Mouse (Mus musculus) midbrain, embryonic 13.5 days (tissue): ENCODE measurements around the gene Gm9844. TPM values are rescaled to one million over a fixed set of nuclear protein-coding genes. Genes with fewer than 3 reads are reported as not detected.
"Not testable (repeated sequence)": the region's sequence is repeated elsewhere in the genome, so short reads cannot be mapped to it uniquely, and the experiment has no call there.

Experiments
- ATAC-seq: fragments of 200-750 bp; cut with Nextera tagmentation; 2 replicates; pipeline ENCODE4 v1.8.0; 2017; ENCODE audit warnings: mild to moderate bottlenecking, moderate TSS enrichment, moderate library complexity
- H3K27ac ChIP-seq: fragments of 300-500 bp; sonication (generic); 2 replicates; pipeline ENCODE4 v1.5.1; 2015; ENCODE audit warnings: inconsistent platforms, mild to moderate bottlenecking, moderate library complexity
- H3K27me3 ChIP-seq: fragments of 300-500 bp; sonication (generic); 2 replicates; pipeline ENCODE4 v1.6.1; 2015; ENCODE audit warnings: mild to moderate bottlenecking, inconsistent platforms
- H3K36me3 ChIP-seq: fragments of 300-500 bp; sonication (generic); 2 replicates; pipeline ENCODE4 v1.6.1; 2015; ENCODE audit warnings: mild to moderate bottlenecking, inconsistent platforms
- H3K4me1 ChIP-seq: fragments of 300-500 bp; sonication (generic); replicated peaks from 2 replicates; pipeline ENCODE4 v1.6.1; 2015; ENCODE audit warnings: inconsistent platforms
- H3K4me2 ChIP-seq: fragments of 300-500 bp; sonication (generic); replicated peaks from 2 replicates; pipeline ENCODE4 v1.6.1; 2015; ENCODE audit warnings: moderate library complexity, mild to moderate bottlenecking, inconsistent platforms
- H3K4me3 ChIP-seq: fragments of 300-500 bp; sonication (generic); replicated peaks from 2 replicates; pipeline ENCODE4 v1.5.1; 2015; ENCODE audit warnings: mild to moderate bottlenecking, inconsistent platforms
- H3K9ac ChIP-seq: fragments of 300-500 bp; sonication (generic); replicated peaks from 2 replicates; pipeline ENCODE4 v1.6.1; 2015; ENCODE audit warnings: mild to moderate bottlenecking, inconsistent platforms
- H3K9me3 ChIP-seq: fragments of 300-500 bp; sonication (generic); 2 replicates; pipeline ENCODE4 v1.6.1; 2016; ENCODE audit warnings: mild to moderate bottlenecking, inconsistent platforms
- WGBS: fragments of 180-500 bp; shearing (Covaris S2); methylation state at CpG from one replicate; pipeline ENCODE4 v1.1.7; 2015; 5-methylcytosine and 5-hydroxymethylcytosine counted together
- polyA plus RNA-seq: library from polyadenylated mRNA; unstranded; fragments of >200 nt; fragmentation: Nextera tagmentation; extraction: Ambion mirVana; gene quantifications from 2 replicates; pipeline ENCODE4 v1.2.1, GENCODE M21; 2015

Gm9844 gene
- polyA plus RNA-seq, 1 experiment from 2014 or later: 28.4 TPM

- H3K4me3 ChIP-seq: no peak overlapping the region
- no peak overlapping the region for H3K9ac ChIP-seq
- H3K36me3 ChIP-seq: peaks cover 45% of the 10 kb centered on the region
- 76% methylated on average over 3 of the region's 3 CpGs for WGBS
- H3K9me3 ChIP-seq: no peaks in the 10 kb centered on the region
- no peak for ATAC-seq
- H3K27ac ChIP-seq: no peak overlapping the region
- H3K4me2 ChIP-seq: no peak overlapping the region
- H3K4me1 ChIP-seq: peaks cover 15% of the 10 kb centered on the region
- no peaks in the 10 kb centered on the region for H3K27me3 ChIP-seq
These were observed 29.5 kb downstream of the Gm9844 start for GRCm38 (mm10) chr7:24891241-24892124.

DNA sequence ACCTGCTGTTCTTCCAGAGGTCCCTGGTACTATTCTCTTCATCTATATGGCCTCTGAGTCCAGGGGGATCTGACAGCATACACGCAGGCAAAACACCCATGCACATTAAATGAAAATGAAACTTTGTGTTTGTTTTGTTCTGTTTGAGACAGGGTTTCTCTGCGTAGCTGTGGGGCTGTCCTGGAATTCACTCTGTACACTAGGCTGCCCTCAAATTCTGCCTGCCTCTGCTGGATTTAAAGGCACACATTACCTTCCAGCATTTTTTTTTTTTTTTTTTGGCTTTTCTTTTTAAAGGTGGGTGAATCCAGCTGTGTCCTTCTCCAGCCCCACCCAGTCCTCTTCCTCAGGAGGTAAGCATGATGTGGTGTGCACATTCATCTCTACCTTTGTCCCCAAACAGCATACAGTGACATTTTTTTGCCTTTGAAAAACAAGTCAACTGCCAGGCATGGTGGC lies 30.1 kb downstream of the Gm9844 start:
- Histone ChIP-seq H3K9ac (no peak overlapping the region), H3K4me1 (peaks cover 8% of the 10 kb centered on the region), H3K4me3 (no peak overlapping the region), H3K9me3 (no peaks in the 10 kb centered on the region), H3K27me3 (no peaks in the 10 kb centered on the region), H3K4me2 (no peak overlapping the region), H3K36me3 (peaks cover 38% of the 10 kb centered on the region), H3K27ac (no peak overlapping the region)
- 71% methylated on average over 2 of the region's 2 CpGs for WGBS
- ATAC-seq: no peak

GRCm38 (mm10) chr7:24895749-24896148 lies 33.7 kb downstream of the Gm9844 start:
- H3K9me3 ChIP-seq, H3K27me3 ChIP-seq, H3K4me3 ChIP-seq, H3K36me3 ChIP-seq, H3K9ac ChIP-seq, H3K4me2 ChIP-seq, H3K4me1 ChIP-seq, ATAC-seq, H3K27ac ChIP-seq: not testable (repeated sequence)
- 94% methylated on average over 2 of the region's 2 CpGs for WGBS

GRCm38 (mm10) chr7:24896269-24896668 lies 34.3 kb downstream of the Gm9844 start:
- no peak overlapping the region for H3K4me3 ChIP-seq
- no peak overlapping the region for H3K4me2 ChIP-seq
- H3K9me3 ChIP-seq: no peaks in the 10 kb centered on the region
- no peaks in the 10 kb centered on the region for H3K4me1 ChIP-seq
- 79% methylated on average over 8 of the region's 8 CpGs for WGBS
- H3K9ac ChIP-seq: no peak overlapping the region
- H3K27me3 ChIP-seq: no peaks in the 10 kb centered on the region
- no peak overlapping the region for H3K27ac ChIP-seq
- peaks cover 2% of the 10 kb centered on the region; the same call in 1 of the 2 replicates for H3K36me3 ChIP-seq
- ATAC-seq: no peak

GRCm38 (mm10) chr7:24897224-24897623 lies 35.2 kb downstream of the Gm9844 start, which contains the start of gene Cd79a:
TSS of gene Cd79a (plus strand) at chr7:24897381.
- ATAC-seq: no peak
- no peaks in the 10 kb centered on the region for H3K4me1 ChIP-seq
- WGBS: 84% methylated on average over 12 of the region's 12 CpGs

DNA sequence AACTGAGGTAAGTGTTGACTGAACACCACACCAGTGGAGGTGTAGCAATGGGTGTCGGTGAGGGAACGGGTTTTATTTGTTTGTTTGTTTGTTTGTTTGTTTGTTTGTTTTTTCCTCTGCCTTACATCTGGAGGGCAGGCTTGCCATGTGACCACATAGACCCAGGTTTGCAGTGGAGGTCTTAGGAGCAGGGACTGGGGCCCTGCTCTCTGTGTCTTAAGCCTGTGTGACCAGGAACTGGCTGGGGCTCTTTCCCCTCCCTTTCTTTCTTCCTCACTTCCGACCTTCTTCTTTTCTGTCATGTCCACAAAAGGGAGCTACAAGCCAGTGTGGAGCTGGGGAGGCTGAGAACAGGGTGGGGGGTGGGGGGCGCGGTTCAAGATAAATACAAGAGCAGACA lies 35.9 kb downstream of the Gm9844 start:
- Histone ChIP-seq H3K9me3 (no peaks in the 10 kb centered on the region), H3K27me3 (no peaks in the 10 kb centered on the region), H3K4me2 (no peak overlapping the region), H3K9ac (no peak overlapping the region), H3K4me3 (no peak overlapping the region), H3K36me3 (no peaks in the 10 kb centered on the region), H3K4me1 (peaks cover 5% of the 10 kb centered on the region), H3K27ac (no peak overlapping the region)
- no peak for ATAC-seq
- 75% methylated on average over 5 of the region's 5 CpGs for WGBS

More at GRCm38 (mm10) chr7:24897224-24897623, 35.2 kb downstream of the Gm9844 start, which contains the start of gene Cd79a:
- no peak within 1 kb of the TSS for H3K9ac ChIP-seq
- no peak within 1 kb of the TSS for H3K4me2 ChIP-seq
- no peaks in the 10 kb centered on the region for H3K9me3 ChIP-seq
- no peaks in the 10 kb centered on the region for H3K27me3 ChIP-seq
- H3K27ac ChIP-seq: no peak within 1 kb of the TSS
- H3K4me3 ChIP-seq: no peak within 1 kb of the TSS
- no peaks in the 10 kb centered on the region for H3K36me3 ChIP-seq

DNA sequence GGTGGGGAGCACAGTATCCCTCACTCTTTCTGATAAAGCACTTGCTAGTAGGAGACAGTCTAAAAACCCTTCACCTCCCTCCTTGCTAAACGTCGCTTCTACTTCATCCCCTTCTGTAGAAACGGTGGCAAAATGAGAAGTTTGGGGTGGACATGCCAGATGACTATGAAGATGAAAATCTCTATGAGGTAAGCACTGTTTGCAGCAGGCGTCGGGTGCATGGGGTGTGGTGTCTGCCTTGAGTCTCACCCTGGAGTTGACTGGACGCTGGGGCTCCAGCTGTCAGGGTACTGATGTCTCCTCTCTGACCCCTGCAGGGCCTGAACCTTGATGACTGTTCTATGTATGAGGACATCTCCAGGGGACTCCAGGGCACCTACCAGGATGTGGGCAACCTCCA lies 39.1 kb downstream of the Gm9844 start:
- no peak for ATAC-seq

GRCm38 (mm10) chr7:24901842-24902241 lies 39.8 kb downstream of the Gm9844 start:
- Histone ChIP-seq H3K9ac (no peak overlapping the region), H3K36me3 (no peaks in the 10 kb centered on the region), H3K9me3 (no peaks in the 10 kb centered on the region), H3K4me3 (no peak overlapping the region), H3K4me2 (no peak overlapping the region), H3K4me1 (peaks cover 38% of the 10 kb centered on the region), H3K27ac (0 out of 2 replicates have a peak overlapping the region, but pooled peaks have one; percentile 1), H3K27me3 (no peaks in the 10 kb centered on the region)
- 82% methylated on average over 1 of the region's 1 CpGs for WGBS
- ATAC-seq: no peak

More for the DNA sequence above, 39.1 kb downstream of the Gm9844 start:
- H3K27me3 ChIP-seq: no peaks in the 10 kb centered on the region
- WGBS: 75% methylated on average over 6 of the region's 6 CpGs
- no peak overlapping the region for H3K27ac ChIP-seq
- H3K4me1 ChIP-seq: peaks cover 31% of the 10 kb centered on the region
- no peak overlapping the region for H3K9ac ChIP-seq
- H3K36me3 ChIP-seq: no peaks in the 10 kb centered on the region
- no peak overlapping the region for H3K4me3 ChIP-seq
- H3K4me2 ChIP-seq: no peak overlapping the region
- no peaks in the 10 kb centered on the region for H3K9me3 ChIP-seq

- H3K27ac ChIP-seq: peak overlapping the region; percentile 51; the same call in 1 of the 2 replicates
- no peak for ATAC-seq
- H3K4me2 ChIP-seq: peak overlapping the region; percentile 82
- H3K9me3 ChIP-seq: no peaks in the 10 kb centered on the region
- no peaks in the 10 kb centered on the region for H3K36me3 ChIP-seq
- H3K4me3 ChIP-seq: peak overlapping the region; percentile 68
- no peaks in the 10 kb centered on the region for H3K27me3 ChIP-seq
- WGBS: 65% methylated on average over 2 of the region's 2 CpGs
- peaks cover 42% of the 10 kb centered on the region for H3K4me1 ChIP-seq
- no peak overlapping the region for H3K9ac ChIP-seq
These were observed 40.2 kb downstream of the Gm9844 start for GRCm38 (mm10) chr7:24902264-24902629.

GRCm38 (mm10) chr7:24902630-24903443 lies 40.8 kb downstream of the Gm9844 start, which contains the start of gene Arhgef1:
TSS of gene Arhgef1 (plus strand) at chr7:24902912.
- peak within 1 kb of the TSS; percentile 77 for H3K9ac ChIP-seq
- no peaks in the 10 kb centered on the region for H3K9me3 ChIP-seq
- H3K4me2 ChIP-seq: peak within 1 kb of the TSS; percentile 82
- 6% methylated on average over 50 of the region's 68 CpGs for WGBS
- H3K4me3 ChIP-seq: peak within 1 kb of the TSS; percentile 68
- ATAC-seq: no peak
- H3K27me3 ChIP-seq: no peaks in the 10 kb centered on the region
- 0 out of 2 replicates have a peak, but pooled peaks cover under 1% of the 10 kb centered on the region for H3K36me3 ChIP-seq
- H3K27ac ChIP-seq: peak within 1 kb of the TSS; percentile 51; the same call in 1 of the 2 replicates
- peaks cover 42% of the 10 kb centered on the region for H3K4me1 ChIP-seq

GRCm38 (mm10) chr7:24903444-24903825 lies 41.4 kb downstream of the Gm9844 start:
- WGBS: 46% methylated on average over 10 of the region's 10 CpGs
- Histone ChIP-seq H3K4me3 (peak overlapping the region; percentile 68), H3K36me3 (peaks cover 6% of the 10 kb centered on the region), H3K4me2 (peak overlapping the region; percentile 82), H3K9ac (peak overlapping the region; percentile 77; the same call in 1 of the 2 replicates), H3K4me1 (peaks cover 42% of the 10 kb centered on the region), H3K27ac (no peak overlapping the region), H3K27me3 (no peaks in the 10 kb centered on the region), H3K9me3 (no peaks in the 10 kb centered on the region)
- ATAC-seq: no peak

DNA sequence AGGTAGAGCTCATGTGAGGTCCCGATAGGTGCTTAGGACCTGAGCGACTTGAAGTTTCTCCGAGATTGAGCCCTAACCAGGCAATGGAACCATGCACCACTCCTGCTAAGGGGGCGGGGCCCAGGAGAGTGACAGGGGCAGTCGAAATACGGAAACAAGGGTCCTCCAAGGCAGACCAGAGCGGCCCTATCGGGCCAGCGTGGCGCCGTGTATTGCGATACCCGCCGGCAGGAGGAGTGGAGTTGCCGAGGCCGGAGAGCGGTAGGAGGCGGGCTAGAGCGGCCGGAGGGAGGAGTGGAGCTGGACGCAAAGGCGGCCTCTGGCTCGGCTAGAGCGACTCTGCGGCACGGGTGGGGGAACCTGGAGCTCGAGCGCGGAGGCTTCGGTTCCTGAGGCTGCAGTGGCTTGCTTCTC lies 42.1 kb downstream of the Gm9844 start:
- H3K9ac ChIP-seq: peak overlapping the region; percentile 75
- H3K27me3 ChIP-seq: no peaks in the 10 kb centered on the region
- H3K9me3 ChIP-seq: no peaks in the 10 kb centered on the region
- under 1% methylated on average over 30 of the region's 30 CpGs for WGBS
- H3K4me2 ChIP-seq: peak overlapping the region; percentile 82
- ATAC-seq: peak; percentile 97
- peak overlapping the region; percentile 68 for H3K4me3 ChIP-seq
- peak overlapping the region; percentile 83 for H3K27ac ChIP-seq
- H3K4me1 ChIP-seq: peaks cover 42% of the 10 kb centered on the region
- peaks cover 13% of the 10 kb centered on the region for H3K36me3 ChIP-seq
